Mouse (Mus musculus) common myeloid progenitor, adult 5-6 weeks (primary cell): Measurements from ENCODE around the gene Pdrg1. TPM values are rescaled to one million over a fixed set of nuclear protein-coding genes. Genes with fewer than 3 reads are reported as not detected.
A peak's percentile ranks its signal among the peaks of the same experiment; 100 is the strongest.

Source experiments
- ATAC-seq: replicated peaks from 2 replicates; pipeline ENCODE4 v1.8.0; 2016; ENCODE audit warnings: low read depth, mild to moderate bottlenecking, moderate TSS enrichment, inconsistent platforms; ENCODE audit not compliant: poor library complexity, severe bottlenecking
- total RNA-seq: library from RNA; stranded (forward); fragments of 200-1000, 187-1606 nt; gene quantifications from 2 replicates; pipeline ENCODE4 v1.2.3, GENCODE M21; 2017

Pdrg1 gene
- total RNA-seq, 1 experiment from 2014 or later: 138 TPM

- ATAC-seq: no peak
Observed at GRCm38 (mm10) chr2:152976991-152977390, 38.2 kb downstream of the Pdrg1 start.

- ATAC-seq: no peak
Observed at GRCm38 (mm10) chr2:152965555-152965954, 49.7 kb downstream of the Pdrg1 start.

- peak; percentile 98 for ATAC-seq
Observed at GRCm38 (mm10) chr2:152962091-152962793, 53.0 kb downstream of the Pdrg1 start, which contains the start of gene Ttll9. Gene Ttll9 (plus strand): TSS chr2:152962485.

Other genes starting within 250 kb of the Pdrg1 start
- 8.4 and 11.8 TPM in 2 replicates for gene Bcl2l1, start 183.7 kb downstream of the Pdrg1 start, total RNA-seq
- gene Tpx2, start 167.5 kb downstream of the Pdrg1 start, total RNA-seq: 98.6 and 104 TPM in 2 replicates
- not detected in 2 replicates for gene Mylk2, start 104.1 kb downstream of the Pdrg1 start, total RNA-seq
- gene Foxs1, start 82.2 kb downstream of the Pdrg1 start, total RNA-seq: not detected in 2 replicates
- gene Dusp15, start 63.7 kb downstream of the Pdrg1 start, total RNA-seq: not detected in 2 replicates
- gene Ttll9, start 52.9 kb downstream of the Pdrg1 start, total RNA-seq: 0.50 and 1.6 TPM in 2 replicates
- gene Xkr7, start 16.4 kb upstream of the Pdrg1 start, total RNA-seq: not detected in 2 replicates
- 0.73 TPM in 1 of 2 replicates, not detected in the other for gene Ccm2l, start 50.5 kb upstream of the Pdrg1 start, total RNA-seq
- 2.2 and 5.9 TPM in 2 replicates for gene Hck, start 93.0 kb upstream of the Pdrg1 start, total RNA-seq
- 80.5 and 106 TPM in 2 replicates for gene Tm9sf4, start 145.9 kb upstream of the Pdrg1 start, total RNA-seq
- 10.8 and 11.8 TPM in 2 replicates for gene Tspyl3, start 210.0 kb upstream of the Pdrg1 start, total RNA-seq
- 4.9 and 11.2 TPM in 2 replicates for gene Plagl2, start 226.0 kb upstream of the Pdrg1 start, total RNA-seq
- gene Pofut1, start 226.1 kb upstream of the Pdrg1 start, total RNA-seq: 21.7 and 23.2 TPM in 2 replicates